Mouse (Mus musculus) stomach, postnatal 0 days (tissue): ENCODE data around the gene Ankfy1. TPM values are rescaled to one million over a fixed set of nuclear protein-coding genes. Genes with fewer than 3 reads are reported as not detected.
A peak's percentile ranks its signal among the peaks of the same experiment; 100 is the strongest.

ENCODE experiments used
- ATAC-seq: fragments of 200-750 bp; cut with Nextera tagmentation; 2 replicates; pipeline ENCODE4 v1.8.0; 2017; ENCODE audit not compliant: low FRiP score, low TSS enrichment
- DNase-seq: peaks from one replicate; pipeline ENCODE4 v3.0.0-alpha.2; 2016; ENCODE audit warnings: low spot score
- H3K27ac ChIP-seq: fragments of 300-500 bp; sonication (generic); replicated peaks from 2 replicates; pipeline ENCODE4 v1.5.1; 2014; ENCODE audit warnings: mild to moderate bottlenecking, control low read depth
- H3K27me3 ChIP-seq: fragments of 300-500 bp; sonication (generic); 2 replicates; pipeline ENCODE4 v1.6.1; 2014; ENCODE audit warnings: low read length; ENCODE audit not compliant: control insufficient read depth, insufficient read depth
- H3K36me3 ChIP-seq: fragments of 300-500 bp; sonication (generic); 2 replicates; pipeline ENCODE4 v1.6.1; 2014; ENCODE audit warnings: low read length, mixed read lengths; ENCODE audit not compliant: control insufficient read depth, insufficient read depth
- H3K4me1 ChIP-seq: fragments of 300-500 bp; sonication (generic); replicated peaks from 2 replicates; pipeline ENCODE4 v1.6.1; 2014; ENCODE audit warnings: antibody characterized with exemption; ENCODE audit not compliant: control insufficient read depth, insufficient read depth
- H3K4me2 ChIP-seq: fragments of 300-500 bp; sonication (generic); replicated peaks from 2 replicates; pipeline ENCODE4 v1.6.1; 2014; ENCODE audit warnings: low read depth, mild to moderate bottlenecking, control low read depth, moderate library complexity
- H3K4me3 ChIP-seq: fragments of 300-500 bp; sonication (generic); 2 replicates; pipeline ENCODE4 v1.5.1; 2014; ENCODE audit warnings: low read depth, low read length, control low read depth
- H3K9ac ChIP-seq: fragments of 300-500 bp; sonication (generic); 2 replicates; pipeline ENCODE4 v1.6.1; 2014; ENCODE audit warnings: mild to moderate bottlenecking, low read length, control low read depth, mixed read lengths
- H3K9me3 ChIP-seq: fragments of 300-500 bp; sonication (generic); 2 replicates; pipeline ENCODE4 v1.6.1; 2016; ENCODE audit warnings: low read length; ENCODE audit not compliant: control insufficient read depth
- CTCF ChIP-seq: IDR thresholded peaks from 2 replicates; pipeline ENCODE4 v1.5.1; 2016; ENCODE audit warnings: antibody characterized with exemption, low read depth, mild to moderate bottlenecking, moderate library complexity
- EP300 ChIP-seq: optimal IDR thresholded peaks from 2 replicates; pipeline ENCODE3; 2016; ENCODE audit warnings: antibody characterized with exemption
- WGBS: fragments of 180-500 bp; shearing (Covaris S2); extraction: QIAGEN DNeasy Blood & Tissue Kit; methylation state at CpG from one replicate; pipeline ENCODE4 v1.1.7; 2014; 5-methylcytosine and 5-hydroxymethylcytosine counted together
- polyA plus RNA-seq: library from polyadenylated mRNA; unstranded; fragments of >200 nt; fragmentation: Nextera tagmentation; extraction: Ambion mirVana; gene quantifications from 2 replicates; pipeline ENCODE4 v1.2.1, GENCODE M21; 2015

The Ankfy1 gene
- polyA plus RNA-seq, 1 experiment from 2014 or later = 7.7 TPM

GRCm38 (mm10) chr11:72778957-72779356 lies 89.2 kb downstream of the Ankfy1 start:
- Histone ChIP-seq H3K9ac (no peak overlapping the region), H3K27me3 (no peaks in the 10 kb centered on the region), H3K27ac (peak overlapping the region; percentile 61; the same call in 1 of the 2 replicates), H3K9me3 (no peaks in the 10 kb centered on the region), H3K4me1 (no peaks in the 10 kb centered on the region), H3K4me3 (no peak overlapping the region), H3K4me2 (no peak overlapping the region), H3K36me3 (no peaks in the 10 kb centered on the region)
- DNase-seq (peak; percentile 51), ATAC-seq (peak; percentile 82)
- TF ChIP-seq EP300 (no peak), CTCF (no peak)

GRCm38 (mm10) chr11:72782103-72782502 lies 92.3 kb downstream of the Ankfy1 start:
- Histone ChIP-seq H3K4me1 (no peaks in the 10 kb centered on the region), H3K27ac (no peak overlapping the region), H3K4me3 (no peak overlapping the region), H3K36me3 (no peaks in the 10 kb centered on the region), H3K4me2 (no peak overlapping the region), H3K27me3 (no peaks in the 10 kb centered on the region), H3K9ac (no peak overlapping the region), H3K9me3 (no peaks in the 10 kb centered on the region)
- ATAC-seq (0 out of 2 replicates have a peak, but pooled peaks have one; percentile 60), DNase-seq (no peak)
- TF ChIP-seq EP300 = no peak
- no peak for TF ChIP-seq CTCF
- 65% methylated on average over 2 of the region's 2 CpGs for WGBS

GRCm38 (mm10) chr11:72782503-72782902 lies 92.7 kb downstream of the Ankfy1 start:
- ATAC-seq (no peak), DNase-seq (no peak)
- TF ChIP-seq CTCF = no peak
- Histone ChIP-seq H3K4me3 (no peak overlapping the region), H3K9me3 (no peaks in the 10 kb centered on the region), H3K36me3 (no peaks in the 10 kb centered on the region), H3K27ac (no peak overlapping the region), H3K27me3 (no peaks in the 10 kb centered on the region), H3K9ac (no peak overlapping the region), H3K4me1 (no peaks in the 10 kb centered on the region), H3K4me2 (no peak overlapping the region)
- WGBS = 73% methylated on average over 3 of the region's 3 CpGs

- Histone ChIP-seq H3K4me1 (no peaks in the 10 kb centered on the region), H3K36me3 (no peaks in the 10 kb centered on the region), H3K9ac (no peak overlapping the region), H3K27ac (no peak overlapping the region), H3K9me3 (no peaks in the 10 kb centered on the region), H3K4me2 (no peak overlapping the region), H3K27me3 (no peaks in the 10 kb centered on the region), H3K4me3 (no peak overlapping the region)
- DNase-seq = no peak
- ATAC-seq = no peak
- TF ChIP-seq EP300 (no peak), CTCF (no peak)
Observed at GRCm38 (mm10) chr11:72792033-72792432, 102.2 kb downstream of the Ankfy1 start.

GRCm38 (mm10) chr11:72795149-72795454 lies 105.3 kb downstream of the Ankfy1 start:
- Histone ChIP-seq H3K36me3 (no peaks in the 10 kb centered on the region), H3K27ac (peak overlapping the region; percentile 91), H3K27me3 (no peaks in the 10 kb centered on the region), H3K9ac (peak overlapping the region; percentile 83), H3K4me2 (peak overlapping the region; percentile 90), H3K4me3 (peak overlapping the region; percentile 96), H3K4me1 (no peaks in the 10 kb centered on the region), H3K9me3 (no peaks in the 10 kb centered on the region)
- no peak; the same call in 1 of the 2 replicates for ATAC-seq
- WGBS = 11% methylated on average over 14 of the region's 14 CpGs
- DNase-seq = no peak
- TF ChIP-seq EP300 (no peak), CTCF (no peak)

GRCm38 (mm10) chr11:72795455-72796295 lies 105.9 kb downstream of the Ankfy1 start, which contains the start of the genes Cyb5d2 and Zzef1:
Gene Cyb5d2, minus strand, starts transcription at chr11:72796142.
Gene Zzef1, plus strand, starts transcription at chr11:72796226.
- ATAC-seq (peak; percentile 94), DNase-seq (peak; percentile 96)
- peak within 1 kb of the TSS; percentile 91 for H3K9ac ChIP-seq
- H3K4me2 ChIP-seq = peak within 1 kb of the TSS; percentile 90
- TF ChIP-seq EP300 = no peak
- no peak; the same call in 1 of the 2 replicates for TF ChIP-seq CTCF
- 0% methylated on average over 64 of the region's 69 CpGs for WGBS
- peak within 1 kb of the TSS; percentile 96 for H3K4me3 ChIP-seq
- no peaks in the 10 kb centered on the region for H3K27me3 ChIP-seq
- H3K9me3 ChIP-seq = no peaks in the 10 kb centered on the region
- H3K4me1 ChIP-seq = no peaks in the 10 kb centered on the region
- H3K36me3 ChIP-seq = no peaks in the 10 kb centered on the region
- peak within 1 kb of the TSS; percentile 91 for H3K27ac ChIP-seq
